Mouse (Mus musculus): ENCODE data around the gene Siva1. TPM values are rescaled to one million over a fixed set of nuclear protein-coding genes. Genes with fewer than 3 reads are reported as not detected.

The Siva1 gene
- polyA plus RNA-seq, 1 experiment from 2014 or later, result 66.3 TPM

DNA sequence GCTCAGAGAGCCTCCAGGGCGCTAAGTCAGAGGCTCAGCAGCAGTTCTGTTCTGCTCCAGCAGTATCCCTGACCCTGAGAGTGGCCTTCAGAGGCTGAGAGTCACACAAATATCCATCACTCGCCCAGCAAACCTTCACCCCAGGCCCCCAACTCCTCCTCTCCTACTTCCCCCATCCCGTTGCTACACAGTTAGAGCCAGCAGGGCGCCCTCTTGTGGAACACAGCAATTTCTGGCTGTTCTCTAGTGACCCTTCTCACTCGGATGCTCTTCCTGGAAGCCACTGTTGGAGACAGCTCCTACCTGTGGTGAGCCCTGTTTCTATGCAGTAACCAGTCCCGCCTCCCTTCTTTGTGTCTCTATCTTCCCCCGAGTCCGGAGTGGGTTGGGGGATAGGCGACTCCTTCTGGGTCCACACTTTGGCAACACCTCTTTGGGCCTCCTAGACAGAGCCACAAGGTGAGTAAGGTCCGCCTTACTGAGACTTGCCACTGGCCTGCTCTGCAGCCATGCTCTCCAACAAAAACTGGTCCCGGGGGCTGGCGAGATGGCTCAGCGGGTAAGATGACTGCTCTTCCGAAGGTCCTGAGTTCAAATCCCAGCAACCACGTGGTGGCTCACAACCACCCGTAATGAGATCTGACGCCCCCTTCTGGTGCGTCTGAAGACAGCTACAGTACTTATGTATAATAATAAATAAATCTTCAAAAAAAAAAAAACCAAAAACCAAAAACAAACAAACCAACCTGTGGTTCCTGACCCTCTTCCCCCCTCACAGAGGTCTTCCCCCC, 31.0 kb downstream of the Siva1 start:
- H3K4me1 ChIP-seq (replicated peaks), result peaks cover 72% of the 10 kb centered on the region
- peak; percentile 33 for ATAC-seq (ENCODE audit: low read depth)
- WGBS, result 17% methylated on average over 18 of the region's 18 CpGs
- H3K27ac ChIP-seq (replicated peaks), result peak overlapping the region; percentile 95
- H3K4me3 ChIP-seq, result peak overlapping the region; percentile 98
- H3K36me3 ChIP-seq, result peaks cover 11% of the 10 kb centered on the region
- no peaks in the 10 kb centered on the region for H3K9me3 ChIP-seq
- H3K9ac ChIP-seq, result peak overlapping the region; percentile 100; the same call in 1 of the 2 replicates
- H3K4me2 ChIP-seq, result peak overlapping the region; percentile 97
- peaks cover 27% of the 10 kb centered on the region for H3K27me3 ChIP-seq

DNA sequence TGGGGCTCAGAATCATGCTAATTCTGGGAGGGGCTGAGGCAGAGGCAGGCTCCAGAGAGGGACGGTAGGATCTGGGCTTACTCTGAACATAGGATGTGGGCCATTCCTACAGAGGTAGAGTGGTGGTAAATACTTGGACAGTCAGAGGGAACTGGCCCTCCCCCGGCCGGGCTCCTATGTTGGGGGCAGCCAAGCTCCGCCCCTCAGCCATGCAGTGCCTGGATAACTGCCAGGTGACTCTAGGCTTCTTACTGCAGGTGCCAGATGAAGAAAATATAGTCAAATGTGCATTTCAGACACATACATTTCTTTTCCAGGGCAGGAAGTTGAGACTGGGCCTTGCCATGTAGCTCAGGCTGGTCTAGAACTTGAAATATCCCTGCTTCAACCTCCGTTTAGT, 32.6 kb downstream of the Siva1 start:
- H3K27me3 ChIP-seq, result peaks cover 42% of the 10 kb centered on the region

DNA sequence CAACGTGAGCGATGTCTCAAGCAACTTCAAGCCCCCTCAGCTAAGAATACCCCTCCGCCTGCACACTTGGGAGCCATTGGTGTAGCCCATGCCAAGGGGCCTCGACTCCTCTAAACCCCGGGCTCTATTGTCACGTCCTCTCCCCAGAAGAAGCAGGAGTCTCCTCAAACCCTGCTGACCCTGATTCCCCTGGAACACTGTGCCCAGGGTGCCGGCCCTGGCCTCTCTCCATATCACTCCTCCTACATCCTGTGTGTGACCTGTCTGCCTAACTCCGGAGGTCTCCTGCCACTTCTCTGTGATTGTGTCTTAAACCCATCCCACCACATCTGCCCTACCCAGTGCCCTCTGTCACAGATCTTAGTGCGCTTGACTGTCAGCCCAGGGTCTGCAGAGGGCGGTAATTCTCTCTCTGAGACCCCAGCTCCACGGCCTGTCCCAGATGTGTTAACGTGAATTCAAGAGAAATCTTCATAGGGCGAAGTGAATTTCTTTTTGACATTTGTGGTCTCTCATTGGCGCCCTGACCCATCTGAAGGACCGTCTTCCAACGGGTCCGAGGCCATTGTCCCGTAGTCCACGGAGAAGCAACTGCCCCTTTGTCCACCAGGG, 33.6 kb downstream of the Siva1 start:
- no peak for ATAC-seq (ENCODE audit: low read depth)
- Histone ChIP-seq H3K36me3 (no peaks in the 10 kb centered on the region), H3K4me3 (peak overlapping the region; percentile 52), H3K27me3 (peaks cover 42% of the 10 kb centered on the region), H3K9ac (peak overlapping the region; percentile 69), H3K4me2 (peak overlapping the region; percentile 92), H3K9me3 (no peaks in the 10 kb centered on the region), H3K27ac (replicated peaks) (no peak overlapping the region), H3K4me1 (replicated peaks) (peaks cover 51% of the 10 kb centered on the region)
- 18% methylated on average over 19 of the region's 19 CpGs for WGBS

More for the DNA sequence above, 32.6 kb downstream of the Siva1 start:
- 63% methylated on average over 5 of the region's 5 CpGs for WGBS
- no peak for ATAC-seq (ENCODE audit: low read depth)
- Histone ChIP-seq H3K9ac (no peak overlapping the region), H3K9me3 (no peaks in the 10 kb centered on the region), H3K4me3 (no peak overlapping the region), H3K27ac (replicated peaks) (no peak overlapping the region), H3K4me2 (no peak overlapping the region), H3K36me3 (no peaks in the 10 kb centered on the region), H3K4me1 (replicated peaks) (peaks cover 61% of the 10 kb centered on the region)

DNA sequence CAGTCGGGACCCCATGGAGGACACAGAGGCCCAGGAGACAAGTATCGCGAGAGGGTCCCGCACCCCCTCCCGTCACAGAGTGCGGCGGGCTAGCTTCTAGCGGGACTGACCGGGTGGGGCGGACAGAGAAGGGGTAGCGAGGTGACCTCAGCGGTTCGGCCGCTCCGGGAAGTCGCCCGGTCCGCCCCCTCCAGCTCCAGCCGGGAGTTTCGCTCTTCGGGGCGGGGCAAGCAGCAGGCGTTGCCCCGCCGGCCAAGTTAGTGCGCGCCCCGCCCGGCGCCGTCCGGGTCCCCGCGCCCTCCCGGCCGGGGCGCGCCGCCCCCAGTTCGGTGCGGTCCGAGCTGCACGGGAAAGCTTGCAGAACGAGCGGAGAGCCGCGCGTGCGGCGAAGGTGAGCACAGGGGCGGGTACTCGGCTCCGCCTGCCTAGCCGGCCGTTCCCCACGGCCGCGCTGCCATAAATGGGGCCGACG, 34.1 kb downstream of the Siva1 start, which contains the start of gene Zbtb42:
Gene Zbtb42, plus strand, starts transcription at position 274 of the 472 bp plus-strand sequence.
- no peak for ATAC-seq (ENCODE audit: low read depth)

DNA sequence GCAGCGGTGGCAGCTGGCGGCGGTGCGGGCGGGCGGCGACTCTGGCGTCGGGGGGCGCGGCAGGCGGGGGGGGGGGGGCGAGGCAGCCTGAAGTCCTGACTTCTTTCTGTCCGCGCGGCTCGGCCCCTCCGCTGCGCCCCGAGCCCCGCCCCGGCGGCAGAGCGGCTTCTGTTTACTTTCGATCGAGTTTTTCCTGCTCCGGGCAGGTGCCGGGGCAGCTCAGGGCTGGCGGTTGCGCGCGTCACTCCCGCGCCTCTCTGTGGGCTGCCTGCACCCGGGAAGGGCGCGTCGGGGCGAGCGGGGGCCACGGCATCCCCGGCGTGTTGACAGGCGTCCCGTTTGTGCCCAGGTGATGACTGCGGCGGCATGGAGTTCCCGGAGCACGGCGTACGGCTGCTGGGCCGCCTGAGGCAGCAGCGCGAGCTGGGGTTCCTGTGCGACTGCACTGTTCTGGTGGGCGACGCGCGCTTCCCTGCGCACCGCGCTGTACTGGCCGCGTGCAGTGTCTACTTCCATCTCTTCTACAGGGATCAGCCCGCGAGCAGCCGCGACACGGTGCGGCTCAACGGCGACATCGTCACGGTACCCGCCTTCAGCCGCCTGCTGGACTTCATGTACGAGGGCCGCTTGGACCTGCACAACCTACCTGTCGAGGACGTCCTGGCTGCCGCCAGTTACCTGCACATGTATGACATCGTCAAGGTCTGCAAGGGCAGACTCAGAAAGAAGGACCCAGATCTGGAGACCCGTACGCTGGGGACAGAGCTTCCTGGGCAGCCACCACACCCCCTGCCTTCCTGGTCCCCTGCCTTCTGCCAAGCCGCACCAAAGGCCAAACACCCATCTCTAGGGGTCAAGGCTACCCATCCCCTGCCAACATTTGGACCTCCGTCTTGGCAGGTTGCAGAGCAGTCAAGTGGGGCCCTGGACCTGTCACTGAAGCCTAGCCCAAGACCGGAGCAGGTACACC, 34.8 kb downstream of the Siva1 start:
- Histone ChIP-seq H3K9ac (peak overlapping the region; percentile 69), H3K27ac (replicated peaks) (no peak overlapping the region), H3K4me2 (peak overlapping the region; percentile 92), H3K9me3 (no peaks in the 10 kb centered on the region), H3K27me3 (peaks cover 42% of the 10 kb centered on the region), H3K4me1 (replicated peaks) (peaks cover 48% of the 10 kb centered on the region), H3K36me3 (no peaks in the 10 kb centered on the region), H3K4me3 (peak overlapping the region; percentile 52)
- peak; percentile 33; the same call in 1 of the 2 replicates for ATAC-seq (ENCODE audit: low read depth)
- WGBS, result 3% methylated on average over 75 of the region's 87 CpGs

More for the DNA sequence above, 34.1 kb downstream of the Siva1 start, which contains the start of gene Zbtb42:
- H3K4me2 ChIP-seq, result peak within 1 kb of the TSS; percentile 92
- H3K9me3 ChIP-seq, result no peaks in the 10 kb centered on the region
- under 1% methylated on average over 43 of the region's 60 CpGs for WGBS
- peaks cover 42% of the 10 kb centered on the region for H3K27me3 ChIP-seq
- H3K9ac ChIP-seq, result peak within 1 kb of the TSS; percentile 69
- H3K27ac ChIP-seq (replicated peaks), result no peak within 1 kb of the TSS
- H3K36me3 ChIP-seq, result no peaks in the 10 kb centered on the region
- H3K4me3 ChIP-seq, result peak within 1 kb of the TSS; percentile 52
- H3K4me1 ChIP-seq (replicated peaks), result peaks cover 49% of the 10 kb centered on the region

DNA sequence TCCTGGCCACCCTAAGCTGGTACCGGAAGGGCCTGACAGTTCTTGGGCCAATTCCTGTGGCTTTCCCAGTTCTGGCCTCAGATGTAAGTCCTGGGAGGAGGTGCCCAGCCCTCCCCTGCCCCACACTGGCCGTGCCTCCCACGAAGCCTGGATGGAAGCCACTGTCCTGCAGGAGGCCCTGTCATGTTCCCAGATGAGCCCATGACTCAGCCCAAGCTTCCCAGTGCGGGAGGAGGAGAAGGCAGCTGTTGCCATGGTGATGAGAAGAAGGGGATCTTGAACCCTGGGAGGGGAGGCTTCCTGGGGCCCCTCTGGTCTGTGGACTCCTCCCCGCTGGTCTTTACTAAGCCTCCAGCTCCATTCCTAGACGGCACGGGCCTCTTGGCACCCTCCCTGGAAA, 38.9 kb downstream of the Siva1 start:
- 42% methylated on average over 7 of the region's 7 CpGs for WGBS
- no peak overlapping the region for H3K27ac ChIP-seq (replicated peaks)
- H3K36me3 ChIP-seq, result no peaks in the 10 kb centered on the region
- H3K27me3 ChIP-seq, result peaks cover 28% of the 10 kb centered on the region
- H3K4me2 ChIP-seq, result no peak overlapping the region
- H3K9ac ChIP-seq, result no peak overlapping the region
- H3K4me3 ChIP-seq, result no peak overlapping the region
- H3K4me1 ChIP-seq (replicated peaks), result peaks cover 20% of the 10 kb centered on the region
- ATAC-seq (ENCODE audit: low read depth), result no peak
- H3K9me3 ChIP-seq, result no peaks in the 10 kb centered on the region

DNA sequence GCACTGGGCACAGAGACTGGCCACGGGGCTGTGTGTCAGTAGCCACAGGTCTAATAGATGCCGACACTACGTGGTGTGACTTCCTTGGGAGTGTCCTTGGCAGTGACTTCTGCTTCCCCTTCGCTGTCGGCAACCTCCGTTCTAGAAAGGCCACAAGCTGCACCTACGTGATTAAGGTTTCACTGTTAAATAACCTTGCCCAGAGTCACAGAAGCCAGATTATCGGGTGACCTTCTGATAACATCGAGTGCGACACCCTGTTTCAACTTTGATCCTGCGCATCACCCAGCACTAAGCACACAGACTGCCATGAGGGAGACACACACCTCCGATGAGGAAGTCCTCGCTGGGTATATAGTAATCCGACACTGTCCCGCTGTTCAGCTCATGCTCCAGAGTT, 44.0 kb downstream of the Siva1 start:
- H3K4me1 ChIP-seq (replicated peaks), result peaks cover 9% of the 10 kb centered on the region

DNA sequence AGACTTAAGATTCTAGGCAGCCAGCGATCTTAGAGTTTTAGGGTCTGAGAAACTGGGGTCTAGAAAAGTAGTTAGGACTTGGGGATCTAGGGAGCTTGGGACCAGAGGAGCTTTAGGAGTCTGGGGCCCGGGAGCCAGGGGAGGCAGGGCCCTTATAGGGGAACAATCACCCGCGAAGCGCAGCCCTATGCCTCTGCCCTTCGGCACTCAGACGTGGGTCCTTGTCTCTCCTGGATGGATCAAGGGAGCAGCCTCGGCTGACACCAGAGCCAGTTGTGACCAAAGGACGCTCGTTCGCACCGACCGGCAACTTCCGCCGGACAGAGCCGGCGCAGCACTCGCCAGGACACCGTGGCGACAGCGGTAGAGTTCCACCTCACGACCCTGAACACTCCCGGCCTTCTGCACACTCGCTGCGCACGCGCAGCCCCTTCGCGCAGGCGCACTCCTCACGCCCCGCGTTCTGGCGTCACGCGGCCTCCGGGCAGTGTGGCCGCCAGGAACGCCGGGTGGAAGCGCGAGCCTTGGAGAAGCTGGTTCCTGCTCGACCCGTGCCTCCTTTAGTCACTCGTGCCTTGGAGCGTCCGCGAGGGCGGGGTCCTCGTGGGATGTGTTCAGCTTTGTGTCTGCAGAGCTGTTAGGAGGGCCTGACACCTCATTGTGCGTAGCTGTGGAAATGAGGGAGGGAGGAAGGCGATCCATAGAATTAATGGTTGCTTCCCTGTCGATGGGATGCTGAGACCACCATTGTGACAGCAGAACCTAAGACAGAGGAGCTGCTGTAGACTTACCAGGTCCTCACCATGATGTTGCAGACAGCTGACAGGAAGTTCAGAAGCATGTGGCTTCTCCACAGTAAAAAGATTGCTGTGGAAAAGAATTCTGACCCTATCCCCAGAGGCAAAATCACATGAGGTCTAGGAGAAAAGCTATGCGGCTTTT, 49.0 kb downstream of the Siva1 start:
- H3K36me3 ChIP-seq, result no peaks in the 10 kb centered on the region
- peaks cover 19% of the 10 kb centered on the region for H3K4me1 ChIP-seq (replicated peaks)
- no peaks in the 10 kb centered on the region for H3K9me3 ChIP-seq
- H3K27me3 ChIP-seq, result peaks cover 7% of the 10 kb centered on the region; the same call in 1 of the 2 replicates
- H3K4me2 ChIP-seq, result peak overlapping the region; percentile 95
- 3% methylated on average over 54 of the region's 54 CpGs for WGBS
- peak overlapping the region; percentile 76 for H3K4me3 ChIP-seq
- peak overlapping the region; percentile 96 for H3K9ac ChIP-seq
- peak overlapping the region; percentile 95 for H3K27ac ChIP-seq (replicated peaks)
- peak; percentile 96 for ATAC-seq (ENCODE audit: low read depth)

More for the DNA sequence above, 44.0 kb downstream of the Siva1 start:
- WGBS, result 80% methylated on average over 15 of the region's 15 CpGs
- ATAC-seq (ENCODE audit: low read depth), result no peak
- Histone ChIP-seq H3K4me2 (no peak overlapping the region), H3K9me3 (no peaks in the 10 kb centered on the region), H3K27me3 (no peaks in the 10 kb centered on the region), H3K9ac (no peak overlapping the region), H3K27ac (replicated peaks) (no peak overlapping the region), H3K36me3 (no peaks in the 10 kb centered on the region), H3K4me3 (no peak overlapping the region)

DNA sequence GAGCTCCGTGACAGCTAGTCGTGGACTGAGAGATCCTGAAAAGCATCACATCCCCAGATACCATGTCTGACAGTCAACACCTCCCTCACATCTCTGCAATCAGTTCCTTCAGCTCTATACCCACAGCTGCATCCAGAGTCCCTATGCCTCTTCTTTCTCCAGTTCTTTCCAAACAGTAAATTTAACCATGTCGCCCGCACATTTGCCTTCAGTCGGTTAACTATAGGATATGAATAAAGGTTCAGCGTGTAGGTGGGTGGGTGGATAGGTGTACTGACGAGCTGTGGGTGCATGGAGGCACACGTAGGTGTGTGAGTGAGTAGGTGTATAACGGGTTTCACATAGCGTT, 49.6 kb downstream of the Siva1 start:
- H3K4me3 ChIP-seq, result peak overlapping the region; percentile 76
- peaks cover 7% of the 10 kb centered on the region; the same call in 1 of the 2 replicates for H3K27me3 ChIP-seq
- H3K9me3 ChIP-seq, result no peaks in the 10 kb centered on the region
- peak overlapping the region; percentile 96 for H3K9ac ChIP-seq
- peak overlapping the region; percentile 95 for H3K4me2 ChIP-seq
- peak overlapping the region; percentile 95 for H3K27ac ChIP-seq (replicated peaks)
- H3K4me1 ChIP-seq (replicated peaks), result peaks cover 19% of the 10 kb centered on the region
- 78% methylated on average over 10 of the region's 10 CpGs for WGBS
- no peak for ATAC-seq (ENCODE audit: low read depth)
- no peaks in the 10 kb centered on the region for H3K36me3 ChIP-seq

DNA sequence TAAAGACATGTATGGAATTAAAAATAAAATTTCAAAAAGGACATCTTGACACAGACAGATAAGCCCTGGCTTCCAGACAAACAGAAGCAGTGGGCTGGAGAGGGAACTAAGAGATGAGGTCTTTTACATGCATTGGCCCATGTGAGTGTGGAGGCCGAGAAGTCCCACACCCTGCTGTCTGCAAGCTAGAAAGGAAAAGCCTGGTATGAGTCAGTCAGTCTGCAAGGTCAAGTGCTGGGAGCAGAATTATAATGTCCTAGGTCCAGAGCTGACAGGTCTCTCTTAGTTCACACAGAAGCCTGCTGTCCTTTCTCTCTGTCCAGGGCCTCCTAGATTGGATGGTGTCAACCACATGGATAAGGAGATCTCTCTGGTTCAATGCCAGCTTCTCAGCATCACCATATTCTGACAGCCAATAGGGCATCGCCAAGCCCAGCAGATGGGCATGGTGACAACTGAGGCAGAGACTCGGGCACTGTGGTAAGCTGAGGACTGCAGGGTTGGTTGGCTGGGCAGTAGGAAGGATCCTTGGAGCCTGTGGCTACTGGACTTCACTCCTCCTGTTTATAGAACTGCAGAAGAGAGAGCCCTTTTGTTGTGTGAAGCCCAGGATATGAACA, 52.4 kb downstream of the Siva1 start:
- 81% methylated on average over 3 of the region's 3 CpGs for WGBS

More for the DNA sequence above, 52.4 kb downstream of the Siva1 start:
- Histone ChIP-seq H3K27ac (replicated peaks) (no peak overlapping the region), H3K9ac (no peak overlapping the region), H3K36me3 (no peaks in the 10 kb centered on the region), H3K4me1 (replicated peaks) (peaks cover 35% of the 10 kb centered on the region), H3K4me2 (no peak overlapping the region), H3K9me3 (no peaks in the 10 kb centered on the region), H3K27me3 (peaks cover 17% of the 10 kb centered on the region), H3K4me3 (no peak overlapping the region)
- no peak for ATAC-seq (ENCODE audit: low read depth)
